Mouse (Mus musculus): ENCODE measurements around the gene Hmgb1. TPM values are rescaled to one million over a fixed set of nuclear protein-coding genes. Genes with fewer than 3 reads are reported as not detected.

Hmgb1 gene
- total and polyA plus RNA-seq, 3 experiments: 227 to 899 (median 288) TPM

GRCm38 (mm10) chr5:149044067-149044466, 140.2 kb downstream of the Hmgb1 start:
- dilution Hi-C loops (cut with MboI; ENCODE audit: extremely low pct_ligation_motif_present, extremely low pct_unique_long_range_greater_than_20kb, low sequenced_read_pairs): no loop called here
- Histone ChIP-seq H3K36me3 (replicated peaks in 1 of 2; ENCODE audit: control insufficient read depth in 1 of 2, insufficient read depth in 1 of 2, low read length in 1 of 2) (peaks cover 18 to 25% of the 10 kb centered on the region in 2 experiments), H3K79me2 (replicated peaks; ENCODE audit: control insufficient read depth, extremely low read depth, insufficient read depth, poor library complexity, severe bottlenecking) (no peaks in the 10 kb centered on the region), H3K27me3 (replicated peaks) (no peaks in the 10 kb centered on the region), H3K4me3 (replicated peaks in 1 of 3; ENCODE audit: low read depth in 2 of 3, low read length in 2 of 3, poor library complexity in 1 of 3) (no peak overlapping the region), H3K4me2 (ENCODE audit: insufficient read depth, low read depth, poor library complexity, severe bottlenecking) (no peak overlapping the region), H3K9ac (ENCODE audit: insufficient read depth, low read depth) (no peak overlapping the region), H3K27ac (ENCODE audit: insufficient read depth, low read depth) (no peak overlapping the region), H3K9me3 (replicated peaks; ENCODE audit: low read length) (peaks cover 9% of the 10 kb centered on the region), H3K4me1 (ENCODE audit: control insufficient read depth in 1 of 2, insufficient read depth in 2 of 2) (0 out of 4 replicates have a peak, but pooled peaks cover 0 to 3% of the 10 kb centered on the region in 2 experiments)
- in situ Hi-C loops (cut with MboI; ENCODE audit: low pct_ligation_motif_present, low pct_unique_long_range_greater_than_20kb, low sequenced_read_pairs): no loop called here
- TF ChIP-seq IRF4 (IDR thresholded peaks at IDR 0.05; ENCODE audit: low read depth, low read length): no peak
- no peak for TF ChIP-seq EP300 (IDR thresholded peaks at IDR 0.05; ENCODE audit: low read length)
- no peak for TF ChIP-seq MYC (IDR thresholded peaks at IDR 0.05; ENCODE audit: low read depth, low read length)
- TF ChIP-seq MEF2A (IDR thresholded peaks at IDR 0.05; ENCODE audit: borderline replicate concordance, low read depth, low read length): no peak
- no peak for TF ChIP-seq NELFE (IDR thresholded peaks at IDR 0.05; ENCODE audit: low read depth, low read length)
- no peak for TF ChIP-seq MAZ (IDR thresholded peaks at IDR 0.05; ENCODE audit: low read depth, low read length)
- DNase-seq (ENCODE audit: extremely low read depth): no peak

- dilution Hi-C loops (cut with MboI; ENCODE audit: extremely low pct_ligation_motif_present, extremely low pct_unique_long_range_greater_than_20kb, low sequenced_read_pairs) (no loop called here), in situ Hi-C loops (cut with MboI; ENCODE audit: low pct_ligation_motif_present, low pct_unique_long_range_greater_than_20kb, low sequenced_read_pairs) (no loop called here)
- Histone ChIP-seq H3K9me3 (replicated peaks; ENCODE audit: low read length) (peaks cover 9% of the 10 kb centered on the region), H3K9ac (ENCODE audit: insufficient read depth, low read depth) (no peak overlapping the region), H3K27me3 (replicated peaks) (no peaks in the 10 kb centered on the region), H3K36me3 (replicated peaks in 1 of 2; ENCODE audit: control insufficient read depth in 1 of 2, insufficient read depth in 1 of 2, low read length in 1 of 2) (peaks cover 14 to 20% of the 10 kb centered on the region in 2 experiments), H3K4me2 (ENCODE audit: insufficient read depth, low read depth, poor library complexity, severe bottlenecking) (no peak overlapping the region), H3K4me3 (replicated peaks in 1 of 3; ENCODE audit: low read depth in 2 of 3, low read length in 2 of 3, poor library complexity in 1 of 3) (no peak overlapping the region), H3K4me1 (ENCODE audit: control insufficient read depth in 1 of 2, insufficient read depth in 2 of 2) (no peaks in the 10 kb centered on the region), H3K27ac (ENCODE audit: insufficient read depth, low read depth) (no peak overlapping the region), H3K79me2 (replicated peaks; ENCODE audit: control insufficient read depth, extremely low read depth, insufficient read depth, poor library complexity, severe bottlenecking) (no peaks in the 10 kb centered on the region)
- no peak for DNase-seq (ENCODE audit: extremely low read depth)
- TF ChIP-seq USF1 (IDR thresholded peaks at IDR 0.05; ENCODE audit: low read depth, low read length) (no peak), MAFK (IDR thresholded peaks at IDR 0.05; ENCODE audit: insufficient replicate concordance, low read length) (no peak), BHLHE40 (IDR thresholded peaks at IDR 0.05; ENCODE audit: low read depth, low read length) (no peak), E2F4 (IDR thresholded peaks at IDR 0.05; ENCODE audit: insufficient replicate concordance, low read depth, low read length) (no peak), JUN (IDR thresholded peaks at IDR 0.05; ENCODE audit: insufficient read depth, low read depth, low read length) (no peak), TBP (conservative IDR thresholded peaks at IDR 0.05; ENCODE audit: low read depth, low read length) (no peak), UBTF (IDR thresholded peaks at IDR 0.05; ENCODE audit: low read depth, low read length) (no peak), MAX (IDR thresholded peaks at IDR 0.05; ENCODE audit: low read length) (no peak), HCFC1 (IDR thresholded peaks at IDR 0.05; ENCODE audit: low read depth, low read length) (no peak), EP300 (IDR thresholded peaks at IDR 0.05; ENCODE audit: low read length) (no peak), NELFE (IDR thresholded peaks at IDR 0.05; ENCODE audit: low read depth, low read length) (no peak)
Measured at GRCm38 (mm10) chr5:149043240-149043639, 141.0 kb downstream of the Hmgb1 start.

Data from CH12.LX (cell line).